Mouse (Mus musculus): ENCODE results near the gene Gm45618. TPM values are rescaled to one million over a fixed set of nuclear protein-coding genes. Genes with fewer than 3 reads are reported as not detected.
A peak's percentile ranks its signal among the peaks of the same experiment; 100 is the strongest.

The Gm45618 gene
- total RNA-seq, 2 experiments from 2014 or later = not detected

DNA sequence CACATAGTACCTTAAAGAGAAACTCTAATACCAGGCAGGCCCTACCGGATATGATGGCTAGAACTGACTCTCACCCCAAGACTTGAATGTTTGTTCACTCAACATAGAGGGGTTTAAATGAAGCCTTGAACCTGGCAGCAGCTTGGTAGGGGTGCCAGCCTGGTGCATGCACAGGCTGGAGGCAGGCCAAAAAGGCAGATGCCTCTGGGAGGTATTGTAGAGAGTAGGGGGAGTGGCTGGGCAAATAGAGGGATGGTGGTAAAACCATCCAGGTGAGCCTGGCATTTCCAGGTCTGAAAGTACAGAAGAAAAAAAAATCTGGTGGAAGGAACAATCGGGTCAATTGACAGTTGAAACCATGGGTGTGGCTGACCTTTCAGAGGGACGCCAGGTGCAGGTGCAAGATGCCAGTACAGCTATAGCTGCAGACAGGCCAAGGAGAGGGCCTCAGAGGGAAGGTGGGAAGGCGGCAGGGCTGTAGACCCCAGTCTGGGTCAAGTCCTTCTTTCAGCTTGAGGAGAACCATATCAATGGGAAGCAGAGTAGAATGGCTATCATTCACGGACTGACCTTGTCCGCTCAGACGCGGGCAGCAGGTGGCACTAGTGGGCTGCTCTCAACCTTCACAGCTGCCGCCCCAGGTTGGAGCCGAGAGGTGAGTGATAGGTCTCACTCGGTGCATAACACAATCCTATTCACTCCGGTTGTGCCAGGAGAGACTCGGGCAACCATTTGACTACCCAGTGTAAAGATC is 49.9 kb downstream of the Gm45618 start:
- peak; percentile 49 to 72 for DNase-seq (ENCODE audit: low spot score in 2 of 2)

Other genes starting within 250 kb of the Gm45618 start
- gene Tollip, start 202.2 kb downstream of the Gm45618 start, total RNA-seq (2021) = 100 to 1,000 TPM; 118 to 120 TPM
- gene Brsk2, start 171.0 kb downstream of the Gm45618 start, total RNA-seq (2021) = 100 to 1,000 TPM; 166 to 180 TPM
- gene Mob2, start 59.7 kb downstream of the Gm45618 start, total RNA-seq (2021) = 10 to 100 TPM; 29.0 to 32.0 TPM
- gene Dusp8, start 24.9 kb downstream of the Gm45618 start, total RNA-seq (2021) = 100 to 1,000 TPM; 130 to 133 TPM
- gene Gm39115, start 15.3 kb upstream of the Gm45618 start, total RNA-seq (2021) = not detected
- gene Gm45337, start 23.9 kb upstream of the Gm45618 start, total RNA-seq (2021) = not detected
- gene Gm29735, start 36.4 kb upstream of the Gm45618 start, total RNA-seq (2021) = not detected
- gene Gm4553, start 45.0 kb upstream of the Gm45618 start, total RNA-seq (2021) = not detected
- gene Krtap5-2, start 55.3 kb upstream of the Gm45618 start, total RNA-seq (2021) = not detected
- not detected for gene Gm10153, start 69.7 kb upstream of the Gm45618 start, total RNA-seq (2021)
- gene Krtap5-3, start 80.6 kb upstream of the Gm45618 start, total RNA-seq (2021) = not detected
- gene Gm7579, start 91.1 kb upstream of the Gm45618 start, total RNA-seq (2021) = not detected
- not detected for gene Krtap5-5, start 109.2 kb upstream of the Gm45618 start, total RNA-seq (2021)
- not detected for gene Gm40460, start 120.3 kb upstream of the Gm45618 start, total RNA-seq (2021)
- gene Gm2431, start 137.6 kb upstream of the Gm45618 start, total RNA-seq (2021) = not detected
- not detected for gene Gm4559, start 153.6 kb upstream of the Gm45618 start, total RNA-seq (2021)
- not detected for gene Krtap5-1, start 176.4 kb upstream of the Gm45618 start, total RNA-seq (2021)
- not detected for gene Krtap5-4, start 182.8 kb upstream of the Gm45618 start, total RNA-seq (2021)

Data from layer of hippocampus, adult 18-20 months (tissue).